Mouse (Mus musculus): Measurements from ENCODE around the gene Dvl3.

The Dvl3 gene

DNA sequence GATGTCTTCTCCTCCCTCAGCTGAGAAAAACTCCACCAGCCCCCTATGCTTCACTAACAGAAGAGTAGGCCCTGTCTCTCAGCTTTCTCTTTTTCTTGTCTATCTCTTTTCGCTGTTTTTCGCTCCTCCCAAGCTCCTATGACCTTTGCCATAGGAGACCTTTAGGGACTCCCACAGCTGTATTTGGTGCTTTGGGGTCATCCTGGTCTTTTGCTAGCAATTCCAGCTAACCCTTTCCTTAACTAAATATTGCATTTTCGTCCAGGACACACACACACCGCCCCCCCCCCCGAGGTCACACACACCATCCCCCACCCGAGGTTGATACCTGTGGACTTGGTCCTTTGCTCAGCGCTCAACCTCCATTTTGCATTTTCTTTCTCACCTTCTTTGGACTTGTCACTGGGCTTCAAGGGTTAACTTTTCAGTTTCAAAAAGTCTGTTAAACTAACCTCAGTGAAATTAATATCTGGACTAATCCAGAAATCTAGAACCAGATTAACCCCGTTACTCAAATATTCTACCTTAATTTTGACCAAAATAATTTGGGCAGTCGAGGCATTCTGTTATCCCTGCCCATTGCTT, 19.4 kb downstream of the Dvl3 start:
- in situ Hi-C loops (cut with MboI; ENCODE audit: low pct_unique_long_range_greater_than_20kb in 1 of 2, low sequenced_read_pairs in 2 of 2, unreplicated experiment in 1 of 2): no loop called here

DNA sequence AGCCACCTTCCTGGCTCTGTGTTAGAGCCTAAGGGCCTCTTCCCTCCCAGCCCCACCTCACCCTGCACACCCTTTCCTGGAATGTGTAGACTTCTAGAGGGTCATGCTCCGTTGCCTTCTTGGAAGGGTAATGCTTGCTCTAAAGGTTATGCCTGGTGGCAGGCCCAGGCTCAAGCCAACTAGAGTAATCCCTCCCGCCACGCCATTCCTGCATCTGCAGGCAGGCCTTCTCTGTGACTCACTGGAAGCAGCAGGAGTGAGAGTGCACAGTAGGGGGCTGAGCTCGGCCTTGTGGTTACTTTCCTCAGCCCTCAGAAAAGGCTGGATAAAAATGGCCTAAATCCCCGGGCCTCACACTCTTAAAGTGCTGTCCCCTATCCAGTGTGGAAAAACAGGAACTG, 20.3 kb downstream of the Dvl3 start:
- in situ Hi-C loops (cut with MboI; ENCODE audit: low pct_unique_long_range_greater_than_20kb in 1 of 2, low sequenced_read_pairs in 2 of 2, unreplicated experiment in 1 of 2): no loop called here

DNA sequence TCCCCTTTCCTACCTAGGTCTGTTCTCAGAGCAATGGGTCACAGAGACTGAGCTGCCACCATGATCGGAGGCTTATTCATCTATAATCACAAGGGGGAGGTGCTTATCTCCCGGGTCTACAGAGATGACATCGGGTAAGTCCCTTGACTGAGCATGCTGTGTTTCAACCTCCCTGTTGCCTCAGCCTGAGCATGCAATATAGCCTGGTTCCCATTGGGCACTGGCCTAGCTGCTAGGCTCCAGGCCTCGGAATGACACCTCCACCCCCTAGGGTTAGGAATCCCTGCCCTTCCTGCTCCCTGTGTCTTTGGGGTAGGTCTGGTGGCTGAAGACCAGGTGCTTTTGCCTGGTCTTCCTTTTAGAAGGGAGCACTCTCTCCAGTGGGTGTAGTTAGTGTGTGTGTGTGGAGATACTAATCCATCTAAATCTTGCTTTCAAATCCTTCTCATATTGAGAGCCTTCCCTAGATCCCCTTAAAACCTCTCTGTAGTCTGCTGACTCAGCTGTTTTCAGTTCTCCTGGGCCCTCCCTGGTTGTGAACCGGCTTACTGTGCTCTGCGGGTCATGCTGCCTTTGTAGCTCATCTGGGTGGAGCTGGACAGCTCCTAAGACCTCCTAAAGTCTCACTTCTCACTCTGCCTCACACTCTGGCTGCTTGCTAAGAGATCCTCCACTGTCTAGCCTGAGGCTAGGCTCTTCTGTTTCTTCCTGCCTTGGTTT, 21.0 kb downstream of the Dvl3 start:
- in situ Hi-C loops (cut with MboI; ENCODE audit: low pct_unique_long_range_greater_than_20kb in 1 of 2, low sequenced_read_pairs in 2 of 2, unreplicated experiment in 1 of 2): no loop called here

DNA sequence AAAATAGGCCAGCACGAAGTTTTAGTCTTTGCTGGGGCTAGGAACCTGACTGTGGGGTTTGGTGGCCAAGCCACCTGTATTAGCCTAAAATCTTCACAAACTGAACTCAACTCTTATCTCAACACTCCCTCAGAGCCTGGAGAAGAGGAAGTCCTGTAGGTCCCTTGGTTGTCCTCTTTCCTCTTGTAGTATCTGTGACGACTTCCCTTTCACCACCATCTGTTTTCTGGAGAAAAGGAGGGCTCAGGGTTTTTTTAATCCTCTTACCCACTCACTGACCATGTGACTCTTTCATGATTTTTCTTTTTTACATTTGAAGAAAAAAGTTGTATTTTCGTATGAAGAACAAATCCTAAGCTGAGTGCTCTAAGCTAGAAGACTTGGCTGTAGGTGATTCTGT, 22.9 kb downstream of the Dvl3 start:
- in situ Hi-C loops (cut with MboI; ENCODE audit: low pct_unique_long_range_greater_than_20kb in 1 of 2, low sequenced_read_pairs in 2 of 2, unreplicated experiment in 1 of 2): loop anchor here in 1 of 2 experiments (10.0 kb wide), 1 partner anchor 145 kb away; no protein-coding TSS in a partner anchor

DNA sequence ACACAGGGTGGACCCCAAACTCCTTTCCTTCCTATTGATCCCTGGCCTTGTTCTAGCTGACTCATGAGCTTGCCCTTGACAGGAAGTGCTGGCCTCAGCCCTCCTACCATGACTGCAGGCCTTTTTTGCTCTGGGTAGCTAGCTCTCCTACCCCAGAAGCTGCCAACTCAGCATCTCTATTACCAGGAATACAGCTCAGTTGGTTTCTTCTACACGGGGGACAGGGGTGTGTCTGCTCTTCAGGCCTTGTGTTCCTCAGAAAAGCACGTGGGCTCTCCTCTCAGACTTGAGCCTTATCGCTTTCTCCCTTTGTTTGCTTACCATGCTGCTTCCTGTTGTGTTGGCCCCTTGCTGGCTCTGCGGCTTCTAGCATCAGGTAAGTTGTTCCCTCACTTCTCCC, 23.7 kb downstream of the Dvl3 start:
- in situ Hi-C loops (cut with MboI; ENCODE audit: low pct_unique_long_range_greater_than_20kb in 1 of 2, low sequenced_read_pairs in 2 of 2, unreplicated experiment in 1 of 2): loop anchor here in 1 of 2 experiments (10.0 kb wide), 1 partner anchor 144 kb away; no protein-coding TSS in a partner anchor

DNA sequence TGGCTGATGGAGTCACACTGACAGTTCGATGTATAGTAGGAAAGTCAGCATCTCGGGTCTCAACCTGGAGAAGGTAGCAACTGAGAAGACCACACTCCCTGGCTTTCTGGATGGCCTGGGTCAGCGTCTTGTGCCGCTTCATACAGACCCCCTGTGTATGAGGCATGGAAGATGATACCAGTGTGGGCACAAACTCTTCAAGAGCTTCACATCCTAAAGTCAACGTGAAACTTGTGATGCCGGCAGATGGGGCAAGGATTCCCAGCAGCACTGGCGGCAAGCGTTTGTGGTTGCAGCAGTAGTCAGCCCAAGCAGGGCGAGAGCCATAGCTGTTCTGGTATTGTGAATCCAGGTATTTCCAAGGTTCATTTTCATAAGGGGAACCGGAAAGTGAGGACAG, 28.9 kb downstream of the Dvl3 start:
- in situ Hi-C loops (cut with MboI; ENCODE audit: low pct_unique_long_range_greater_than_20kb in 1 of 2, low sequenced_read_pairs in 2 of 2, unreplicated experiment in 1 of 2): loop anchor here in 1 of 2 experiments (10.0 kb wide), 1 partner anchor 139 kb away; no protein-coding TSS in a partner anchor

DNA sequence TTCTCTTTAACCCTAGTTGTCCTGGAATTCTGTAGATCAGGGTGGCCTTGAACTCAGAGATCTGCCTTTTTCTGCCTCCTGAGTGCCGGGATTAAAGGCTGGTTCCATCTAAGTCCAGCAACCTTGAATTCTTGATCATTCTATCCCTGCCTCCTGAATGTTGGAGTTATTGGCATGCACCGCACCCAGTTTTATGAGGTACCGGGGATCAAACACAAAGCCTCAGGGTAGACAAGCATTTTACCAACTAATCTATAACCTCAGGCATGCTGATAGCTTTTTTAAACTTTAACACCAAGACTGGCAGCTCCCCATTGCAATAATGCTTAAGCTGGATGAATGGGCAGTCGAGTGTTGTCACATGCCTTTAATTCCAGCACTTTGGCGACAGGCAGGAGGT, 30.6 kb downstream of the Dvl3 start:
- in situ Hi-C loops (cut with MboI; ENCODE audit: low pct_unique_long_range_greater_than_20kb in 1 of 2, low sequenced_read_pairs in 2 of 2, unreplicated experiment in 1 of 2): loop anchor here in 1 of 2 experiments (10.0 kb wide), 1 partner anchor 137 kb away; no protein-coding TSS in a partner anchor

DNA sequence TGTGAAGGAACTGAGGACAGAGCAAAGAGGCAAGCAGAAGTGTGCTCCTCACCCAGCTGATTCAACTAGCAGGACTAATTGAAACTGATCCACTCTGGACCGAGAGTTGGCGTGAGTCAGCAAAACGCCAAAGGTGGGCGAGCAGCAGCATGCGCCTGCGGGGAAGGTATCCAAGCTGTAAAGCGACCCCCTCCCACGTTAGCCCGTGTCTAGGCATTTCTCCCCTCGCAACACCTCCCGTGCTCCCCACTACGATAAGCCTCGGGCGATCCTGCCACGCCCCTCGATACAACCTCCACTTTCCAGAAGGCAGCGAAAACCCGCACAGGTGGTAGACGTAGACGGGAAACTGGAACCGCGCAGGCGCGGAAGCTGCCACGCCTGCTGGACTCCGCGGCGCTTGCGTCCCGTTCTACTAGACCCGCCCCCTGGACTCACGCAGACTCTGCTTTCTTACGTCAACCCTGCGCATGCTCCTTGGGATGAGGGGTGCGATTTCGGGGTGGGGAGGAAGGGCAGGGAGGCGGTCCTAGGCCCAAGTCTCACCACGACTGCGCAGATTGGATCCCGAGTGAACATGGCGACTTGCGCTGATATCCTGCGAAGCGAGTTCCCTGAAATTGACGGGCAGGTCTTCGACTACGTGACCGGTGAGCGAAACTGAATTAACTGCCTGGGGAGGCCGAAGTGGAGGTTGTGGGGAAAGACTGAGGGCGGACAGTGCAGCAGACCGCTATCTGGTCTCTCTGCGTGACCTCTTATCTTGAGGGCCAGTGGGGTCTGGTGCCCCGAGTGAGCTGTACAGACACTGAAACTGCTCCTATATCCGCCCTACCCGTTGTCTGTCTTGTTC, 31.5 kb downstream of the Dvl3 start, which contains the start of gene Abcf3:
Abcf3 (plus strand) TSS at position 482 of the 853 bp plus-strand sequence.
- in situ Hi-C loops (cut with MboI; ENCODE audit: low pct_unique_long_range_greater_than_20kb in 1 of 2, low sequenced_read_pairs in 2 of 2, unreplicated experiment in 1 of 2): loop anchor here in 1 of 2 experiments (10.0 kb wide), 1 partner anchor 136 kb away; no protein-coding TSS in a partner anchor

DNA sequence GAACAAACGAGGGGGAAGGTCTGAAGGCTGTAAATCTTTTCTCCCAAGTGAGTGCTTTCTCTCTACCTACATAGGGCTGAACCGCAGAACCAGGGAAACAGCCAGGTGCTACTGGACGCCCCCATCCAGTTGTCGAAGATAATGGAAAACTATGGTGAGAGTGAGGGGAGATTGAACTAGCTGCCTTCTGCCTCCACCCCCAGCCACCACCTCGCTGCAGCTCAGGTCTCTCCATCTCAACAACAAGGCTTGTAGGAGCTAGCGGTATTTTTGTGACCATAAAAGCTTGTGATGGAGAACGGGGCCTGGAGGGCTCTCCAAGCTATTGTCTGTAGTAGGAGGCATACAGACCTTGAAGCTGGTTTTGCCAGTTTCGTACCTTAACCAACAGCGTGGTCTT, 32.4 kb downstream of the Dvl3 start:
- in situ Hi-C loops (cut with MboI; ENCODE audit: low pct_unique_long_range_greater_than_20kb in 1 of 2, low sequenced_read_pairs in 2 of 2, unreplicated experiment in 1 of 2): loop anchor here in 1 of 2 experiments (10.0 kb wide), 1 partner anchor 136 kb away; no protein-coding TSS in a partner anchor

DNA sequence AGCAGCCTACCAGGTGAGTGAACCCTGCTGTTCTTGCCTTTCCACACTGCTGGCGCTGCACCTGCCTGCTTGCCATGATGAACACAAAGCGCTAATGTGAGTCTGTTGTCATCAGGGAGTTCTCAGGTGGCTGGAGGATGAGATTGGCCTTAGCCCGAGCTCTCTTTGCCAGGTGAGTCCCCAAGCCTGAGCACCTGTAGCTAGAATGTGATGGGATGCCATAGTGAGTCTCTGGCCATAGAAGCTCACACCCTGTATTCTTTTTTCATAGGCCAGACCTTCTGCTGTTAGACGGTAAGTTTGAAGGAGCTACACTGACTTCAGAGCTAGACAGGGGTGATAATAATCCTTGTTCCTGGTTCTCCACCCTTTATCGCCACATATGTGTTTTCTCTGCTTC, 34.9 kb downstream of the Dvl3 start:
- in situ Hi-C loops (cut with MboI; ENCODE audit: low pct_unique_long_range_greater_than_20kb in 1 of 2, low sequenced_read_pairs in 2 of 2, unreplicated experiment in 1 of 2): no loop called here

DNA sequence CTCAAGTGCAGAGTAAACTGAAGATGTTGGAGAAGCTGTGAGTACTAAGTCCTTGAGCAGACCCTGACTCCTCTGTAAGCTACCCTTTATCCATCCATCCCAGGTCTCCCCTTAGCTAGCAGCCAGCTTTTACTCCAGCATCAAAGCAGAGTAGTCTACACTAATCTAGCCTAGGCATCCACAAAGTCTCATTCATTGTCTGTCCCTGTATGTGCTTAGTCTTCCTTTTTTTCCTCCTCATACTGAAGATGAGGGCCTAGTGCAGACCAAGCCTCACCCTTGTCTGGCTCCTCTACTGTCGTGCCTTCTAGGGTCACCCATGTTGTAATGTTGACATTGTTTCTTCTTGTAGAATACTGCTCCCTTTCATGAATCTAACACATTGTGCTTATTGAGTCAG, 35.8 kb downstream of the Dvl3 start:
- in situ Hi-C loops (cut with MboI; ENCODE audit: low pct_unique_long_range_greater_than_20kb in 1 of 2, low sequenced_read_pairs in 2 of 2, unreplicated experiment in 1 of 2): no loop called here

DNA sequence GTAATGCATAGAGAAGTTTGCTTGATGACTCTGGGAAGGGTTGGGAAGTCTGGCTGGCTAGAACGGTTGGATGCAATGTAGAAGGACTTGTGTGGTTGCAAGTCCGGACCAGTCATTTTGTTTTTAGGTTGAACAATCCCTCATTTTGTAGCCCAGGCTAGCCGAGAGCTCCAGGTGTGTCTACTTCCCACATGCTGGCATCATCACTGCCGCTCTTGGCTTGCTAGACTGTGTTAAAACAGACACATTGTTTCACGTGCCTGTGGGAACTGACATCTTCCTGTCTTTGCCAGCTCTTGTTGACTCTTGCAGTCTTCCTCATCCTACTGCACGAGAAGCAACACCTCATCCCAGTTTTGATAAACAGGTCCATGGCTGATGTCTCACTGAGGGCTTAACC, 38.2 kb downstream of the Dvl3 start:
- in situ Hi-C loops (cut with MboI; ENCODE audit: low pct_unique_long_range_greater_than_20kb in 1 of 2, low sequenced_read_pairs in 2 of 2, unreplicated experiment in 1 of 2): no loop called here

DNA sequence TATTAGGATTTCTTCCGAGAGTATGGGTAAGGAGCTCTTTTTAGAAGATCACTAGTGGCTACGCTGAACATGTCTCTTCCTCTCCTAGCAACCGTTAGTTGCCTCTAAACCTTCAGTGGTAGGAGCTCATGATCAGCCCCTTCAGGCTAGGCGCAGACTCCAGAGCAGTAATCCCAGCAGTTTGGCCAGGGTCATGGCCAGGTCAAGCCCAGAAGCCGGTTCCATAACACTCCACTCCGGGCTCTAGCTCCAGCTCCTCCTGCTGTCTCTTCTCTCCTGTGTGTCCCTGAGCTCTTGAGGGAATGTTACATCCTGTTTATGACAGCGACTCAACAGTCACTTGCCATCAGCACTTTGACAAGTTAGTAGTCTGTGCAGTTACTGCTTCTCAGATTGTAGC, 40.6 kb downstream of the Dvl3 start:
- in situ Hi-C loops (cut with MboI; ENCODE audit: low pct_unique_long_range_greater_than_20kb in 1 of 2, low sequenced_read_pairs in 2 of 2, unreplicated experiment in 1 of 2): no loop called here

DNA sequence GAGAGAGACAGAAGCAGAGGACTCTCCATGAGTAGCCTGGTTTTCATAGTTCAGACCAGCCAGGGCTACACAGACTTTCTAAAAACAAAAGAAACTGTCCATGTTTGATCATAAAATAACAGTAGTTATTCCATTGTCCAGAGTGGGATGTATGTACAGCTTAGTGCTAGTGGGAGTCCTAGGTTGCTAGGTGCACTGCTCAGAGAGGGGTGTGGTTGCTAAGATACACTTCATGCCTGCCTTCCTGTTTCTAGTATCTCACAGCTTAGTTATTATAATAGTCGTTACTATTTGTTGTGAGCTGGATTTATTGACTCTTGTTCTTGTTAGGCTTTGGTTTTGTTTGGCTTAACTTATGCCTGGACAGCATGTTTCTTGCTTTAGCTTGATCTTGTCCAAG, 48.3 kb downstream of the Dvl3 start:
- in situ Hi-C loops (cut with MboI; ENCODE audit: low pct_unique_long_range_greater_than_20kb in 1 of 2, low sequenced_read_pairs in 2 of 2, unreplicated experiment in 1 of 2): no loop called here

All from mouse embryonic stem cell (cell line).